Mouse (Mus musculus) naive thymus-derived CD4-positive, alpha-beta T cell, adult 2 months (primary cell): ENCODE data around the gene St8sia6.
"Not testable (repeated sequence)": the region's sequence is repeated elsewhere in the genome, so short reads cannot be mapped to it uniquely, and the experiment has no call there.

ENCODE experiments used
- DNase-seq: peaks from one replicate; pipeline ENCODE4 v3.0.0-alpha.2; 2011; ENCODE audit warnings: low read depth

Gene St8sia6

GRCm38 (mm10) chr2:13603636-13604035 lies 190.2 kb downstream of the St8sia6 start:
- not testable (repeated sequence) for DNase-seq

DNA sequence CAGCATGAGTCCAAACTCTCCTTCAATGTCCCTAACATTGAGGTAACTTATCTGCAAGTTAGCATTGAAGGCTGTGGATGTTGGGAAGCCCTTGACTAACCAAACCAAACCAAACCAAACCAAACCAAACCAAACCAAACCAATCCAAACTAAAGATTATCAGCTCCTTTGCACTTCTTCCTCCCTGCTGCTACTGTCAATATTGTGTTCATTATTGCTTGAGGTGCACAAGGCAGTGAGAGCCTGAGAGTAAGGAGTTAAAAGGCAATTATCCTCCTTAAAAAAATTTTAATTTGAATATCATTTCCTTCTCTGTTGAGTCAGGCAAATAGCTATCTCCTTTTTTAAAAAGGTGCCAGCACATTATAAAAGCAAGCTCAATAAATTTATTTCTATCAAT lies 190.8 kb downstream of the St8sia6 start:
- no peak for DNase-seq
